In genomic region chr15:20090522-20090921, GRCm38 (mm10) we compare ENCODE assay signal across 25 mouse cellular contexts.
"Had no signal": no experiment of that assay in that cellular context is flagged by ENCODE, and none has a peak within 500 bp of the region (broad histone marks: within the 10 kb centered on the region; RNA-seq: fewer than 3 reads in every experiment).

No protein-coding gene starts in this region.

- H3K4me2 ChIP-seq: embryonic facial prominence, embryonic 12.5 days; embryonic facial prominence, embryonic 13.5 days; embryonic facial prominence, embryonic 15.5 days; forebrain, embryonic 12.5 days; forebrain, embryonic 13.5 days; forebrain, embryonic 15.5 days had no signal

- DNase-seq: cerebellum, adult 9-10 months; cerebellum, adult 9-11 months; cerebellum, postnatal 10 days; cerebellum, postnatal 14 days; cerebellum, postnatal 25 days; cerebellum, postnatal 36 days; embryo, embryonic 11 days; forebrain, postnatal 0 days; gastrocnemius, adult 2 months; gastrocnemius, postnatal 10 days; gastrocnemius, postnatal 14 days; gastrocnemius, postnatal 25 days; gastrocnemius, postnatal 36 days; heart, adult 11 months; heart, adult 18-20 months; heart, adult 2 months had no signal

- H3K4me3 ChIP-seq: embryonic facial prominence, embryonic 10.5 days; embryonic facial prominence, embryonic 12.5 days; embryonic facial prominence, embryonic 13.5 days; embryonic facial prominence, embryonic 15.5 days; erythroblast, embryonic 14.5 days; forebrain, embryonic 10.5 days; forebrain, embryonic 12.5 days; forebrain, embryonic 13.5 days; forebrain, embryonic 15.5 days; gastrocnemius, adult 2 months; heart, adult 2 months had no signal

- H3K27ac ChIP-seq: embryonic facial prominence, embryonic 10.5 days; embryonic facial prominence, embryonic 12.5 days; embryonic facial prominence, embryonic 13.5 days; embryonic facial prominence, embryonic 15.5 days; forebrain, embryonic 10.5 days; forebrain, embryonic 12.5 days; forebrain, embryonic 13.5 days; forebrain, embryonic 15.5 days; gastrocnemius, adult 2 months; heart, adult 2 months had no signal

- H3K9me3 ChIP-seq: embryonic facial prominence, embryonic 10.5 days; embryonic facial prominence, embryonic 12.5 days; embryonic facial prominence, embryonic 13.5 days; embryonic facial prominence, embryonic 15.5 days; forebrain, embryonic 10.5 days; forebrain, embryonic 12.5 days; forebrain, embryonic 13.5 days; forebrain, embryonic 15.5 days had no signal

- H3K27me3 ChIP-seq: embryonic facial prominence, embryonic 12.5 days; embryonic facial prominence, embryonic 13.5 days; embryonic facial prominence, embryonic 15.5 days; forebrain, embryonic 12.5 days; forebrain, embryonic 13.5 days; forebrain, embryonic 15.5 days had no signal

- H3K4me1 ChIP-seq: embryonic facial prominence, embryonic 10.5 days; embryonic facial prominence, embryonic 12.5 days; embryonic facial prominence, embryonic 13.5 days; embryonic facial prominence, embryonic 15.5 days; forebrain, embryonic 10.5 days; forebrain, embryonic 12.5 days; forebrain, embryonic 13.5 days; forebrain, embryonic 15.5 days had no signal

- H3K9ac ChIP-seq: embryonic facial prominence, embryonic 12.5 days; embryonic facial prominence, embryonic 13.5 days; embryonic facial prominence, embryonic 15.5 days; forebrain, embryonic 12.5 days; forebrain, embryonic 13.5 days; forebrain, embryonic 15.5 days; forebrain, postnatal 0 days had no signal

- H3K36me3 ChIP-seq: embryonic facial prominence, embryonic 10.5 days; embryonic facial prominence, embryonic 12.5 days; embryonic facial prominence, embryonic 13.5 days; embryonic facial prominence, embryonic 15.5 days; forebrain, embryonic 10.5 days; forebrain, embryonic 12.5 days; forebrain, embryonic 15.5 days had no signal
